Mouse (Mus musculus): ENCODE measurements at regions not wholly inside any gene's neighbourhood (a gene's known extent, or its start where the extent isn't known, plus 50 kb on each side); places are given as distances from the start of the nearest gene placed in this dataset.

DNA sequence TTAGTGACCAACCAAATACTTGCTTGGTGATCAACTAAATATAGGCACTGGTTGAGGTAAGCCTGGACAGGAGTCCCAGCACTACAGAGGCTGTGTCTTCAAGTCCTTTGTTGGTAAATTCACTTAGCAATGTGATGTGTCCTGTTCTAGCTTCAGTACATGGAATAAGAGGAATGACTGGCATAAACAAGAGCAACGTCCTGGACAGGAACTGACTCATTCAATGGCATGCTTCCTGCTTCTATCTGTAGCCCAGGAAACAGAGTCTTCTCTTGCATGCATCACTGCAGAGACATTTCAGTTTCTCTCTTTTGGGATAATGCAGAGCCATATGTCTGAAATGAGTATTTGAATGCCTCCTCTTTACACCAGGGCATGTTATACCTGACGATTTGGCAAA lies 151.4 kb upstream of the Gm15294 start:
- DNase-seq (ENCODE audit: low spot score) = no peak
- no peak for TF ChIP-seq EP300 (IDR thresholded peaks at IDR 0.05)
- TF ChIP-seq CTCF (IDR thresholded peaks at IDR 0.05) = no peak
- no peak overlapping the region for H3K4me3 ChIP-seq (ENCODE audit: low read depth, low read length)
- H3K9me3 ChIP-seq (ENCODE audit: low read length) = no peaks in the 10 kb centered on the region
- WGBS = 43% methylated on average over 2 of the region's 2 CpGs
- ATAC-seq = no peak
- no peak overlapping the region for H3K4me2 ChIP-seq (replicated peaks; ENCODE audit: low read depth, low read length)
- H3K27me3 ChIP-seq (replicated peaks; ENCODE audit: insufficient read depth, low read length) = no peaks in the 10 kb centered on the region
- no peak overlapping the region for H3K27ac ChIP-seq (ENCODE audit: low read length)
- H3K36me3 ChIP-seq (ENCODE audit: insufficient read depth, low read length) = no peaks in the 10 kb centered on the region
- H3K4me1 ChIP-seq (ENCODE audit: insufficient read depth, low read depth, low read length) = no peaks in the 10 kb centered on the region
- H3K9ac ChIP-seq (replicated peaks; ENCODE audit: low read depth) = no peak overlapping the region

- peak; percentile 76 for ATAC-seq
- WGBS = 24% methylated on average over 1 of the region's 1 CpGs
Measured at GRCm38 (mm10) chrX:141998304-141998856, 123.3 kb upstream of the Gm15294 start.

More at GRCm38 (mm10) chrX:141998304-141998856, 123.3 kb upstream of the Gm15294 start:
- TF ChIP-seq EP300 (IDR thresholded peaks at IDR 0.05) (peak; percentile 29; the same call in 1 of the 2 replicates), CTCF (IDR thresholded peaks at IDR 0.05) (no peak)
- no peak overlapping the region for H3K4me3 ChIP-seq (ENCODE audit: low read depth, low read length)
- H3K4me1 ChIP-seq (ENCODE audit: insufficient read depth, low read depth, low read length) = no peaks in the 10 kb centered on the region
- DNase-seq (ENCODE audit: low spot score) = peak; percentile 68
- no peaks in the 10 kb centered on the region for H3K36me3 ChIP-seq (ENCODE audit: insufficient read depth, low read length)
- no peak overlapping the region for H3K4me2 ChIP-seq (replicated peaks; ENCODE audit: low read depth, low read length)
- H3K27me3 ChIP-seq (replicated peaks; ENCODE audit: insufficient read depth, low read length) = 0 out of 2 replicates have a peak, but pooled peaks cover 2% of the 10 kb centered on the region
- H3K9me3 ChIP-seq (ENCODE audit: low read length) = no peaks in the 10 kb centered on the region
- H3K9ac ChIP-seq (replicated peaks; ENCODE audit: low read depth) = no peak overlapping the region
- no peak overlapping the region for H3K27ac ChIP-seq (ENCODE audit: low read length)
